Mouse (Mus musculus): ENCODE data around the gene Gm49380. TPM values are rescaled to one million over a fixed set of nuclear protein-coding genes. Genes with fewer than 3 reads are reported as not detected.

The Gm49380 gene
- polyA plus RNA-seq, 1 experiment from 2014 or later = not detected

DNA sequence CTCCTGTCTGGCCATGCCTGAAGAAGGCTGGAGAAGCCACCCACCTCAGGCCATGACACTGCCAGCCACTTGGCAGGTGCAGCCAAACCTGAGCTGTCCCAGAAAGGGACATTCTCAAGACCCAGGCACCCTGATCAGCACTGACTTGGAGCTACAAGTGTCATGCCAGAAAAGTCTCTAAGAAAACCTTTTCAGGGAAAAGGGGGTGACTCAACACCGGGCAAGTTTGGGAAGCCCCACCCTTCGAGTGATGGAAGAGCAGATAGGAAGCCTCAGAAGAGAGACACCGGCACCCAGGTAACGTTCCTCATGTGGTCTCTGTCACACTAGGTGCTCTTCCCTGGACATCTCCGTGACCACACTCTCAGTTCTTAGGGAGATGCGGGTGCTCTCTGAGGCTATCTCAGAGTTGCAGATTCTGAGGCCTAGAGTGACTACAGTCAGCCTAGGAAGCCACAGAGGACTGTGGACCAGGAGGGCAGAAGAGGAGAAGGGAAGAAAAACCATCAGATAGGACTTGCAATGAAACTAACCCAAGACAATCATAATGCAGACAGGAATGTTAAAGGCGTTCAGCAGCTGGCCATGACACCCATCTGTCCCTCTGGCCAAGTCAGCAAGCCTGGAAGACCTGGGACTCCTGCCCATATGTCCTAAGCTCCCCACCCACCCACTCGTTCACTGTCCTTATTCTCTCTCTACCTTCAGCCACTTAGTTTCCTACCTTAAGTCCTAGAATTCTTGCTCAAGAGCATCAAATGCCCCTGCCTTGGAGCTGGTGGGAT lies 63.7 kb downstream of the Gm49380 start:
- H3K9me3 ChIP-seq (replicated peaks) = no peaks in the 10 kb centered on the region
- H3K27ac ChIP-seq = no peak overlapping the region
- no peak overlapping the region for H3K4me2 ChIP-seq
- H3K9ac ChIP-seq = no peak overlapping the region
- no peak overlapping the region for H3K4me3 ChIP-seq (replicated peaks)
- no peaks in the 10 kb centered on the region for H3K4me1 ChIP-seq (replicated peaks)
- WGBS (ENCODE audit: insufficient replicate concordance) = 57% methylated on average over 8 of the region's 8 CpGs
- no peak for DNase-seq
- H3K36me3 ChIP-seq = no peaks in the 10 kb centered on the region
- peaks cover 37% of the 10 kb centered on the region for H3K27me3 ChIP-seq
- ATAC-seq (ENCODE audit: low read depth) = no peak

DNA sequence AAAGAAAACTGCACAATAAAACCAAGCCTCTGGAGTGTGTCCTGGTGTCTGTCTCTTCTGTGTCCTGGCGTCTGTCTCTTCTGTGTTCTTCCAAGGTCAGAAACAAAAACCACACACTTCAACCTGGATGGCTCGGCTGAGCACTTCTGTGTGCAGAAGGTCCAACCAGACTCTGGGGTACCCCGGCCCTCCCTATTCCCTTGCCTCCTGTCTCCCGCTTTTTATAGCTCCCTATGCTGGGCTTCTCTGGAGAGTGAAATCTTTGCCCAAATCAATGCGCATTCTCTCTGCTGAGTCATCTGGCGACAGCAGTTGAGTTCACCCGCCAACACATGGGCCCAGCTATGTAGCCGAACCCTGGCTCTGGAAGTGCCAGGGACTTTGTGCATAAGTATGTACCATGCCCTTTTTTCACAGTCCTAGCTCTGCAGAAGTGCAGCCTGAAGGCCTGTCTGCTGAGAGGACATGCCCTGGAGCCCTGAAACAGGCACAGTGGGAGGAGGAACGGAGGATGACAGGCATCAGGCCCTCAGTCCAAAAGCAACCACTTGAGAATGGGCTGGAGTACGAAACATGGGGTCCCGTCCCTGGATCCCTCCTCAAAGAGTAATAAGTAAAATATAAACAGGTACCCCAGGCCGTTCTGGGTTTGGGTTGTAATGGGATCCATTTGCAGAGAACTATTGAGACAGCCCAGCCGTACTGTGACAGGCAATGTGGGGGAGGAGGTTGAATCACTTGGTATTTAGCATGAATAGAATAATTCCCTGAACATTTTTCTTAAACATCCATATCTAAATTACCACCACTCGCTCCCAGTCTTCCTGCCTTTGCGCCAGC lies 64.5 kb downstream of the Gm49380 start:
- H3K27me3 ChIP-seq = peaks cover 45% of the 10 kb centered on the region

GRCm38 (mm10) chr9:44047571-44048490 lies 65.5 kb downstream of the Gm49380 start:
- 47% methylated on average over 14 of the region's 14 CpGs for whole genome bisulfite sequencing (ENCODE audit: insufficient replicate concordance)
- no peak overlapping the region for H3K27ac ChIP-seq
- no peaks in the 10 kb centered on the region for H3K9me3 ChIP-seq (replicated peaks)
- no peak overlapping the region for H3K4me2 ChIP-seq
- DNase-seq (no peak), ATAC-seq (ENCODE audit: low read depth) (no peak)
- H3K4me1 ChIP-seq (replicated peaks) = no peaks in the 10 kb centered on the region
- H3K36me3 ChIP-seq = no peaks in the 10 kb centered on the region
- no peak overlapping the region for H3K4me3 ChIP-seq (replicated peaks)
- peaks cover 55% of the 10 kb centered on the region for H3K27me3 ChIP-seq
- no peak overlapping the region for H3K9ac ChIP-seq

More for the DNA sequence above, 64.5 kb downstream of the Gm49380 start:
- no peaks in the 10 kb centered on the region for H3K9me3 ChIP-seq (replicated peaks)
- ATAC-seq (ENCODE audit: low read depth) = no peak
- H3K27ac ChIP-seq = no peak overlapping the region
- no peak overlapping the region for H3K9ac ChIP-seq
- no peak overlapping the region for H3K4me2 ChIP-seq
- H3K4me3 ChIP-seq (replicated peaks) = no peak overlapping the region
- no peak for DNase-seq
- WGBS (ENCODE audit: insufficient replicate concordance) = 61% methylated on average over 15 of the region's 15 CpGs
- H3K4me1 ChIP-seq (replicated peaks) = no peaks in the 10 kb centered on the region
- H3K36me3 ChIP-seq = no peaks in the 10 kb centered on the region

DNA sequence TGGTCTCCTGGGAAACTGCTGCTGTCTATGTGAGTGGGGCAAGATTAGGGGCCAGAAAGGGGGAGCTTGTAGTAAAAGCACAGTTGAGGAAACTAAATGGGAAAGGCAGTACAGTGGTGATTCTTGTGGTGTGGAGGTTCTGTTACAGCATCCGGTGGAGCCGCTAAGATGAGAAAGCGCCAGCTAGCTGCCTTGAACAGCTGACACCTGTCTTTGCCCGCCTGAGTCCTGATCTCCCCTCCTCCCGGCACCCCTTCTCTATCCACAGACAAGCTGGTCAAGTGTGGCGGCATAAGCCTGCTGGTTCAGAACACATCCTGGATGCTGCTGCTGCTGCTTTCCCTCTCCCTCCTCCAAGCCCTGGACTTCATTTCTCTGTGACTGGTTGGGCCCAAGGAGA lies 66.2 kb downstream of the Gm49380 start:
- DNase-seq (no peak), ATAC-seq (ENCODE audit: low read depth) (no peak)
- Histone ChIP-seq H3K4me1 (replicated peaks) (no peaks in the 10 kb centered on the region), H3K4me2 (no peak overlapping the region), H3K4me3 (replicated peaks) (no peak overlapping the region), H3K27me3 (peaks cover 61% of the 10 kb centered on the region), H3K27ac (no peak overlapping the region), H3K9ac (no peak overlapping the region), H3K36me3 (no peaks in the 10 kb centered on the region), H3K9me3 (replicated peaks) (no peaks in the 10 kb centered on the region)
- 42% methylated on average over 6 of the region's 6 CpGs for WGBS (ENCODE audit: insufficient replicate concordance)

DNA sequence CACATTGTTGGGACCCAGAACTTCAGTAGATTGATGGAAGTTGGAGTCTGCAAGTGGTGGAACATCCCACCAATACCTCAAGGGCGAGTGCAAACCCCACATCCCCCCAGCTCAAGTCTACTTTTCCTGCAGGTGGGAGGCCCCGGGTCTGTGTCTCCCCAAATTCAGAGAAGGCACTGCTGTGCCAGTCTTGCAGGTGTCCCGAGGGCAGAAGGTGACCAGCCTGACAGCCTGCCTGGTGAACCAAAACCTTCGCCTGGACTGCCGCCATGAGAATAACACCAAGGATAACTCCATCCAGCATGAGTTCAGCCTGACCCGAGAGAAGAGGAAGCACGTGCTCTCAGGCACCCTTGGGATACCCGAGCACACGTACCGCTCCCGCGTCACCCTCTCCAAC lies 66.9 kb downstream of the Gm49380 start:
- Histone ChIP-seq H3K9me3 (replicated peaks) (no peaks in the 10 kb centered on the region), H3K36me3 (no peaks in the 10 kb centered on the region), H3K27me3 (peaks cover 68% of the 10 kb centered on the region), H3K27ac (no peak overlapping the region), H3K4me1 (replicated peaks) (no peaks in the 10 kb centered on the region), H3K4me2 (no peak overlapping the region), H3K4me3 (replicated peaks) (no peak overlapping the region), H3K9ac (no peak overlapping the region)
- ATAC-seq (ENCODE audit: low read depth) (no peak), DNase-seq (no peak)
- WGBS (ENCODE audit: insufficient replicate concordance) = 60% methylated on average over 12 of the region's 12 CpGs

- H3K4me1 ChIP-seq (replicated peaks) = no peaks in the 10 kb centered on the region
- H3K9me3 ChIP-seq (replicated peaks) = no peaks in the 10 kb centered on the region
- peaks cover 73% of the 10 kb centered on the region for H3K27me3 ChIP-seq
- H3K27ac ChIP-seq = no peak overlapping the region
- ATAC-seq (ENCODE audit: low read depth) = no peak
- H3K4me2 ChIP-seq = no peak overlapping the region
- 67% methylated on average over 5 of the region's 5 CpGs for WGBS (ENCODE audit: insufficient replicate concordance)
- no peak overlapping the region for H3K9ac ChIP-seq
- DNase-seq = no peak
- H3K36me3 ChIP-seq = no peaks in the 10 kb centered on the region
- no peak overlapping the region for H3K4me3 ChIP-seq (replicated peaks)
Measured at GRCm38 (mm10) chr9:44045884-44046272, 67.4 kb downstream of the Gm49380 start.

DNA sequence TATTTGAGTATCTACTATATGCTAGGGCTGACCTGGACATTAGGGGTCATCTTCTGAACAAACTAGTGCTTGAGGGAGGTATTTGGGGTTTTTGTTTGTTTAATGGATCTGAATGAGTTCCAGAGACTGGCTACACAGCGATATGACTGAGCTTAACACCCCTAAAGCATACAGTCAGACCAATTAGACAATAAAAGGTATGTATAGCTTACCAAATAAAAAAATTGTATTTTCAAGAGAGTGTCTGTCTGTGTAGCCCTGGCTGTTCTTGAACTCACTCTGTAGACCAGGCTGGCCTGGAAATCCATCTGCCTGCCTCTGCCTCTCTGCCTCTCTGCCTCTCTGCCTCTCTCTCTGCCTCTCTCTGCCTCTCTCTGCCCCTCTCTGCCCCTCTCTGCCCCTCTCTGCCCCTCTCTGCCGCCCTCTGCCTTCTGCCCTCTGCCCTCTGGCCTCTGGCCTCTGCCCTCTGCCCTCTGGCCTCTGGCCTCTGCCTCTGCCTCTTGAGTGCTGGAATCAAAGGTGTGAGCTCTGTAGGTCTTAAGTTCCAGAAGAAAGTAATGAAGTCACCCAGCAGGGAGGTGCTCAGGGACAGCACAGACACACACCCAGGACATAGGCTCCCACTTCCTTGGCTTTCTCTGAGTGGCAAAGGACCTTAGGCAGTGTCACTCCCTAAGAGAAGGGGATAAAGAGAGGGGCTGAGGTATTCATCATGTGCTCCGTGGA lies 68.0 kb downstream of the Gm49380 start:
- H3K27me3 ChIP-seq = peaks cover 75% of the 10 kb centered on the region
- no peak for DNase-seq

DNA sequence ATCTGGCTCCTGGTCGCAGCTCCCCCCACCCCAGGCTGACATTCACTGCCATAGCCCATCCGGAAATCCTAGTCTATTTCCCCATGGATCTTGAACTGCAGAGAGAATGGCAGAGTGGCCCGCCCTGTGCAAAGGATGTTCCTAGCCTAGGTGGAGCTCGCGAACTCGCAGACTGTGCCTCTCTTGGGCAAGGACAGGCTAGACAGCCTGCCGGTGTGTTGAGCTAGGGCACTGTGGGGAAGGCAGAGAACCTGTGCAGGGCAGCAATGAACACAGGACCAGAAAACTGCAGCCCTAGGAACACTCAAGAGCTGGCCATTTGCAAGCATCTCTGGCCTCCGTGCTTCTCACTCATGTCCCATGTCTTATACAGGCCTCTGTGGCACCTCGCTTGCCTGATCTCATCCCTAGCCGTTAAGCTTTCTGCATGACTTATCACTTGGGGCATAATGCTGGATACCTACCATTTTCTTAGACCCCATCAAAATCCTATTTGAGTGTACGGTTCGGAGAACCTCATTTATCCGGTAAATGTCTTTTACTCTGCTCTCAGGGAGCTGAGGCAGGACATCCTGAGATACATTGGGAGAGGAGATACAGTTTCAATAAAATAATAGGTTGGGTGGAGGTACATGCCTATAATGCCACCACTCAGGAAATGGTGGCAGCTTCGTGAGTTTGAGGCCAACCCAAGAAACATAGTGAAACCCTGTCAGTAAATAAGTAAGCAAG lies 68.7 kb downstream of the Gm49380 start:
- 34% methylated on average over 14 of the region's 14 CpGs for WGBS (ENCODE audit: insufficient replicate concordance)

More for the DNA sequence above, 68.0 kb downstream of the Gm49380 start:
- no peaks in the 10 kb centered on the region for H3K4me1 ChIP-seq (replicated peaks)
- no peak overlapping the region for H3K27ac ChIP-seq
- H3K9me3 ChIP-seq (replicated peaks) = no peaks in the 10 kb centered on the region
- no peak for ATAC-seq (ENCODE audit: low read depth)
- no peak overlapping the region for H3K9ac ChIP-seq
- no peak overlapping the region for H3K4me3 ChIP-seq (replicated peaks)
- H3K4me2 ChIP-seq = no peak overlapping the region
- no peaks in the 10 kb centered on the region for H3K36me3 ChIP-seq
- WGBS (ENCODE audit: insufficient replicate concordance) = 45% methylated on average over 3 of the region's 3 CpGs

GRCm38 (mm10) chr9:44043708-44044425 lies 69.4 kb downstream of the Gm49380 start:
- Histone ChIP-seq H3K27ac (no peak overlapping the region), H3K9ac (no peak overlapping the region), H3K4me3 (replicated peaks) (0 out of 2 replicates have a peak overlapping the region, but pooled peaks have one; percentile 10), H3K9me3 (replicated peaks) (no peaks in the 10 kb centered on the region), H3K4me1 (replicated peaks) (no peaks in the 10 kb centered on the region), H3K36me3 (no peaks in the 10 kb centered on the region), H3K4me2 (peak overlapping the region; percentile 29), H3K27me3 (peaks cover 75% of the 10 kb centered on the region)
- ATAC-seq (ENCODE audit: low read depth) = no peak
- under 1% methylated on average over 23 of the region's 23 CpGs for WGBS (ENCODE audit: insufficient replicate concordance)
- no peak for DNase-seq

More for the DNA sequence above, 68.7 kb downstream of the Gm49380 start:
- Histone ChIP-seq H3K4me1 (replicated peaks) (no peaks in the 10 kb centered on the region), H3K4me3 (replicated peaks) (no peak overlapping the region), H3K27me3 (peaks cover 75% of the 10 kb centered on the region), H3K36me3 (no peaks in the 10 kb centered on the region), H3K9ac (no peak overlapping the region), H3K27ac (no peak overlapping the region), H3K4me2 (no peak overlapping the region), H3K9me3 (replicated peaks) (no peaks in the 10 kb centered on the region)
- DNase-seq (no peak), ATAC-seq (ENCODE audit: low read depth) (no peak)
